Mouse (Mus musculus) adrenal gland, adult (tissue): ENCODE results near the gene Cnot2.

ENCODE experiments used
- DNase-seq, 2 experiments: peaks; one replicate each; pipeline ENCODE4 v3.0.0; 2022 to 2023; ENCODE audit warnings: low spot score in 1 of 2; ENCODE audit not compliant: inconsistent age in 2 of 2

Gene Cnot2

DNA sequence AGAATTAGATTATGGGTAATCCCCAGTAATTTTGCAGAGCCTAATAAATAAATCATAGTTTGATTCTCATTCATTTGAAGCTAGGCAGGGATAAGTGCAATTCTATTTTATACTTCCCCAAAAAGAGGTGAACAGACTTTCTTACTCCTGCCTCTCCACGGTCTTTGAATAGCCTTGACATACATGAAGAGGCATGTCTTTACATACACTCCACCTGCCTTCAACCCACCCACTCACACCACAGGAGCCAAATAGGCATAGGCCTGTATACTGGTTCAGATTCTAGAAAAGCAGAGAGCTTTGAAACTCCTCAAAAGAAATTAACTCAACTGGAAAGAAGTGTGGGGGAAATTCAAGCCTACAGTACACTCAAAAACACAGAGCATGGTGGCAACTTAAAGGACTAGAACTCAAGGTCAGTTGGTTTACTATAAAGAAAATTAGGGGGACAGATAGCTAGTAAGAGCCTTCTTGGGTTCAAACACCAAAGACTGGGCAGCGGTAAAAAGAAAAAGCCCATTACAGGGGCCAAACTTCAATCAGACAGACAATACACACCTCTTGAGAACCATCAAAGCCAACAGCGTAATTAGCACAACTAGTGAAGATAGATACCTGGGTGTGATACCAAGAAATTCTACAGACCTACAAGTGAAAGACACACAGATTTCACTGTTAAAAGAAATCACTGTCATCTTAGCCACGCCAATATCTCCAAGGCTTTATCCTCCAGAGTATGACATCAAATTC, 18.4 kb downstream of the Cnot2 start:
- no peak for DNase-seq

DNA sequence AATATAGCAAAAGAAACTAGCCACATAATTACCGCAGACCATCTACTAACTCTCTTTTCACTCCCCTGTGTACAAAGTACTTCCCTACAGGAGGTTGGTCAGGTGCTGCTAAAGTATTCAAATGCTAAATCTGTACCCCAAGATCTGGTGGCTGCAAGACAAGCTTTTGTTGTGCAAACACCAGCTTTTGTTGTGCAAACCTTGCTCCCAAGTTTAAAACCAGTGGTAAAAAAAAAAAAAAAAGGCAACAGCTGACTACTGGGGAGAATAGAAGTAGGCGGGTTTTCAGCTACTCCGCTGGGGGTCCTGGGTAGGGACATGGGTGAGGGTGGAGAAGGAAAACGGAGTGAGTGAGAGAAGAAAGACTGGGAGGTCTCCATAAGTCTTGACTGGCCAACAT, 19.1 kb downstream of the Cnot2 start:
- DNase-seq: no peak

DNA sequence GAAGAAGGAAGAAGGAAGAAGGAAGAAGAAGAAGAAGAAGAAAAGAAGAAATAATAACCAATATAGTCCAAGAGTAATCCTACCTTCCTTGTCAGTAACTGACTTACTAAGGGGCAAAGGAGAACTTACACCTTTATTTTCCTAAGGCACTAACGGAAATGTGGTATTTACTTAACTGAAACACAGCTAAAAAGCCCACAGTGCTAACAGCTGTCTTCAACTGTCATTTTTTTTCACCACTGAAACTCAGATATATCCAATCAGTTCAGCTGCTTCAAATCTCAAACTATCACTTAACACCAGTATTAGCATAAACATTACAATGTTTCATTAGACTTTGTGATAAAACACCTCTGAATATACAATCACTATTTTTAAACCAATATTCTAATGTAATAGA, 22.1 kb downstream of the Cnot2 start:
- no peak for DNase-seq

DNA sequence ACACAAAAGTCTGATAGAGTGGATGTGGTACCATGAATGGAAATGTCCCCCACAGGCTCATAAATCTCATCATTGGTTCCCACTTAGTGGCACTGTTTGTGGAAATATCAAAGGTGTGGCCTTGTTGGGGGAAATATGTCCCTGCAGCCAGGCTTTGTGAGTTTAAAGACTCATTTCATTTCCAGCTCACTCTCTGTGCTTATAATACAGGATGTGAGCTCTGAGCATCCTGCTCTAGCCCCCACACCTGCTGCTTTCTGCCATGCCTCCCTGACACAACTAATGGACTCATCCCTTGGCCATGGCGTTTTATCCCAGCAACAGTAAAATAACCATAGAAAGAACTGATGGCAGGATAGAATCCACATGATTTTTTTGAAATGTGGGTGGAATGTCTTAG, 24.1 kb downstream of the Cnot2 start:
- DNase-seq: no peak

DNA sequence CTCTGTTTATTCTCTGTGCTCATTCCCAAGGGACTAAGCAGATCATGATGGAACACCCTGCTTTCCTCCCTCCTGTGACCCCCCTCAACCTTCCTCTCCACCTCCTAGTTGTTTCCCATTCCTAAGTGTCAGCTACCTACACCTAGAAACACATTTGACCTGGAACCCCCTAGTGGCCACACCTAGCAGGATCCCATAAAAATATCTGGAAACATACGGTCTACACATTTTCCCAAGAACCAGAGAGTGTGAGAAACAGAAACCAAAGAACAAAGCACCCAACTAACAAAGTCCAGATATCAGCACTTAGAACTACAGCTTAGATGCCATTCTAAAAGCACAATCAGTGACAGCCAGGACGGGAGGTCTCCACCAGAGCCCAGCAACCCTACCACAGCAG, 26.9 kb downstream of the Cnot2 start:
- DNase-seq: no peak

DNA sequence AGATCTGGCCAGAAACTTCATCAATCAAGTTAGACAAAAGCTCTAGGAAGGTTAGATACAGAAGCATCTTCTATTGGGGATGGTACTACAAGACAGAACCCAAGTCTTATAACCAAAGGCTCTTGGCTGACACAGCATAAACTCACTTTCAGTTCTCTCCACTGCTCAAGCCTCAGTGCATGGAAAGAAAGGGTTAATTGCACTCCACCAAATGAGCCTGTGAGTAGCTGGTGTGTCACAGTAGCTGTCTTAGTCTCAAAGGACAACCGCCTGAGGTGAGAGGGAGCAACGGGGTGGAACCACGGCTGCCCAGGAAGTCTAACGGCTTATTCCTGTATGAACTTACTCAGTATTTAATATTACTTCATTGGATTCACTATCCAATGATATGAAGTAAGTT, 33.4 kb downstream of the Cnot2 start:
- no peak for DNase-seq

DNA sequence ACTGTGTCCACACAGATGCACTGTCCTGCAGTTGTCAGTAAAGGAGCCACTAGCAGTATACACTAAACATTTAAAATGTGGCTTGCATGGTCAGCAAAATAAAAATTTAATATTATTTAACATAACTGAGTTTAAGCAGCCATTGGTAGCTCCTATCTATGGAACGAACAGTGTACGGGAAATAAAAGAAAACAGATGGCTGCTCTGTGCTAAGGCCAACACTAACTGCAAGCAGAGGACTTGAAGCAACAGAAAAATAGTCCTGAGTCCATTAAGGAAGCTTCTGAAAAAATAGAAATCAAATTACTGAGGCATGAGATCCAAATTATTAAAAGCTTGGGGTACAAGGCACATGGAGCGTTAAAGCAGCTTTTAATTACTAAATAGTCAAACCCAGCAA, 35.1 kb downstream of the Cnot2 start:
- no peak for DNase-seq

DNA sequence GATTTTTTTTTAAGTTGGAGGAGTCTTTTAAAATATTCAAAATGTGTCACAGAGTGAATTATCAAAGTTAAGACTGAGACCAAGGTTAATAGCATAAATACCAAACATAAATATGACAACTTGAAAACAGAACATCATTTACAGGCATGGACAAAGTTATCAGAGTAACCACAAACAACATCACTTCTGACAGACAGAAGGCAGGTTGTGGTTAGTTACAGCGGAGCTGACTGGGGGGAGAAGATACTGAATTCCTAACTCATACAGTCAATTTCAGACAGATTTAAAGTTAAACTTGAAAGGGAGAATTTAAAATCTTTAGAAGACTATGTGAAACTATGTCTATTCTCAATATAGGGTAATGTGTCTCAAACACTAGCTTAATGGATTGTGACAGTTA, 38.2 kb downstream of the Cnot2 start:
- no peak for DNase-seq

DNA sequence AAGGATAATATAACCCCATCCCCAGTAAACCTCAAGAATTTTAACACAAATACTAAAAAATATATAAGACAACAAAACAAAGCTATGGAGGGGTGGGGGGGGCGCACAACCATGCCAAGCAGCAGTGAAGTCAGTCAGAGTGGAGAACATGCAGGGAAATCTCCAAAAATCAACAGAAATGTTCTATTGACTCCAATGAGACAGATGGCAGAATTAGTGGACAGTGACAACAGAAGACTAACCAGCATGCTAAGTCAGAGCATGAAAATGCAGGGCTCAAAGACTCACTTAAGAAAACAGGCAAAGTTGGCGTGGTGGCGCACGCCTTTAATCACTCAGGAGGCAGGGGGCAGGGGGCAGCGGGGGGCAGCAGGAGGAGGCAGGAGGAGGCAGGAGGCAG, 40.6 kb downstream of the Cnot2 start:
- DNase-seq: no peak

DNA sequence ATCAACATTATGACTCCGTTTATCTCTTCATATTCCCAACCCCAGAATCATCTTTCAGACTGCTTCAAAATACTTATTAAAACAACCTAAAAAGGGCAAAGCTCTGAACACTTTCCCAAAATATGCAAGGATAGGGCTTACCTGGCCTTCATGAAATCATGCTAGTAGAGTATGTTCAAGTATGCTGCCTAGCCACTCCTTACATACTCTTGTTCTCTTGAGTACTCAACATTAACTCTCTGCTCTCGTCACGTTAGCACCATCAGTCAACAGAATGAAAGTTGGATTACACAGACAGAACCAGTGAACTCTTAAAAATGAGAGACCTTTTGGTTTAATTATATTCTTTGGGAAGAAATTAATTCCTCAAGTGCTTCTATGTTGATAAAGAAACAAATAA, 43.8 kb downstream of the Cnot2 start:
- DNase-seq: no peak

DNA sequence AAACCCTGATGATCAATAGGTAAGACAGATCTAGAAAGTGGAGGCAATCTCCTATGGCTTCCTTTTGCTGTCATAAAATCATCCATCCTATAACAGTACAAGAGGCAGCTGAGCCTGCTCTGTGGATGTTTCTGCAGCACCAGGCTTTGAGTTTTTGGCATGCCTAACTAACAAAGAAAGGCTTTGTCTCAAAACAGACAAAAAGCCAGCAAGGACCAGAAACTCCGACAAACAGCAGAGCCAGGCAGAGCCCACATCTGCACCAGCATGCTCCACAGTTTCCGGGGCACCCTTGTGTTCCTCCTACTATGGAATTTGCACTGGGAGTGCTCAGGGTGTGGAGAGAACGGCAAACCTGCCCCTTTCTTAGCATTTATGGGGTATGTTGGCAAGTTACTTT, 47.0 kb downstream of the Cnot2 start:
- DNase-seq: no peak

DNA sequence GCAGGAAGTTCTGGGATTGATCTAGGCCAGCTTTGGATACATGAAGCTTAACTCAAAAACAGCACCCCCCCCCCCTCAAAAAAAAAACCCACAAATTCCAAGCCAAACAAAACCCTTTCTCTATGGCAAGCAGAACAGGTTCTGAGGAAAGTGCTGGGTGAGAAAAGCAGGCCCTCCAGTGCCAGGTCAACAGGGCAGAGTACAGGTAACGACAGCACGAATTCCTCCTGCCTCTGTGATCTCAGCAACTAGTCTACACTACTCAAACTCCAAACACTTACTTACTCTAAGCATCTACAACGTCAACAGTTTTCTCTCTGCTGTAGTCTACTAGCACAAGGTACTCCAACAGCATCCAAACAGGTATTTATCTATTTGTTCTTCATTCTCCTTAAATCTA, 48.8 kb downstream of the Cnot2 start:
- DNase-seq: no peak

DNA sequence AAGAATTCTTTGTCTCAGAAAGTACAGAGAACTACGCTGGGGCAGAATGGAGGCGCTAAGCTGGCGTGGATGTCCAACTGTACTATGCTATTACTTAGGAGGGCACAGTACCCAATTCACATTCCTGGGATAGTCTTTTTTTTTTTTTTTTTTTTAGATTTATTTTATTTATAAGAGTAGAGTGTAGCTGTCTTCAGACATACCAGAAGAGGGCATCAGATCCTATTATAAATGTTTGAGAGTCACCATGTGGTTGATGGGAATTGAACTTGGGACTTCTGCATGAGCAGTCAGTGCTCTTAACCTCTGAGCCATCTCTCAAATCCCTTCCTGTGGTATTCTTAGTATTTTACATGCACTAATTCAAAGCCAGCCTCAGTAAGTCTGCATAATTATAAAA, 50.2 kb downstream of the Cnot2 start:
- DNase-seq: no peak

DNA sequence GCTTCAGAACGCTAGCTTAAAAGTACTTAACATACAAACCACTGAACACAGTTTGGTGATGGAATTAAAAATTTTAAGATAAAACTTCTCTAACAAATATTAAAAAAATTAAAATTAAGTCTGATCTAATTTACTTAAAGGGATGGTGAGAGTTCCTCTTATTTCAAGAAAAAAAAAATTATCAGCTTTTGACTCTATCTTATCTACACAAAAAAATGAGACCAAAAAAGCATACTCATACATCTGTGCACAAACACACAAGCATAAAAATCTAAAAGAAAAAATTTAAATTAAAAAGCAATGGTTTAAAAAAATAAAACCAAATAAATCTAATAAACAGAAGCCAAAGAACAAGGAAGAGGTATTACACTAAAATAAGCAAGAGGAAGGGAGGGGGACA, 61.7 kb downstream of the Cnot2 start:
- no peak for DNase-seq

DNA sequence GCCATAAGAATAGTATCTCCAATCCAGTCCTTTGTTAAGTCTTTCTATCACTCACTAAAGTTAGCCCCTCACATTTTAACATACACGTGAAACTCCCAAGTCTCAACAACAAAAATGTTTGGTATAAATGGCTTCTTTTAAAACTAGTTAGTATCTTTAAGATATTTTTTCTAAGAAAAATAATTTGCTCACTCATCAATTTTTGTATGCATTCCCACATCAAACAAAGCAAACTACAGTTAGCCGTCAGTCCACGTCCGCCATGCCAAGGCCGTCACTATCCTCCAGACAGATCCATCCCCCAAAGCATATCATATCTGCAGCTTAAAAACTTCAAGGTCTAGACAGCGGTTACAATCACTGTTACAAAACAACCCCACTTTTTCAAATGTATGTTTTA, 65.7 kb downstream of the Cnot2 start:
- DNase-seq: no peak

DNA sequence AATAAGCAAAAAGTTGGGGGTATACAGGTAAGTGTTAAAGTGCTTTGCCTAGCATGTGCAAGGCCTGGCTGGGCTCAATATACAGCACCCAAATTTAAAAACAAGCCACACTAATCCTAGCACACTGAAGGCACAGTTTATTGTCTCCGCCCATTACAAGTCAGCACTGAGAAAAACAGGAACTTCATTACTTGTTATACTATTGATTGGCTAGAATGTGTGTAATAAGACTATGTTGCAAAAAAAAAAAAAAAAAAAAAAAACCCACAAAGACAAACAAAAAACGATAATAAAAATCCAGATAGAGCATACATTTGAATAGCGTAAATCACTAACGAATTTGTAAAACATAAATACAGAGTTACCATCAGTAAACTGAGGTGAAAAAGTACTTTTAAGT, 66.2 kb downstream of the Cnot2 start:
- no peak for DNase-seq

DNA sequence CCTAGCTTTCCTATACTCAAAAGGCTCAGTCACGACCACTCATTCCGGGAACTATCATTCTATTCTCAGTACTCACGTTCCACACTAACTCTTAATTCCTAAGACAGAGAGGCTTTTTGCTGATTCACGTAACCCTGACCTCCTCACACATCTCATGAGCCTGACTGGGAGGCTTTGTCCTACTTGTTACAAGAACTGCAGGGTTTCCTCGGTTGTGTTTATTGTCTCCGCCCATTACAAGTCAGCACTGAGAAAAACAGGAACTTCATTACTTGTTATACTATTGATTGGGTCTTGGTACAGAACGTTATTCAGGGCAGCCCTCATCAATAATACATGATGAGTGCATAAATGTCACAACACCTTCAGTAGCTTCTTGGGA, 68.1 kb downstream of the Cnot2 start:
- peak; percentile 25 to 76 for DNase-seq

DNA sequence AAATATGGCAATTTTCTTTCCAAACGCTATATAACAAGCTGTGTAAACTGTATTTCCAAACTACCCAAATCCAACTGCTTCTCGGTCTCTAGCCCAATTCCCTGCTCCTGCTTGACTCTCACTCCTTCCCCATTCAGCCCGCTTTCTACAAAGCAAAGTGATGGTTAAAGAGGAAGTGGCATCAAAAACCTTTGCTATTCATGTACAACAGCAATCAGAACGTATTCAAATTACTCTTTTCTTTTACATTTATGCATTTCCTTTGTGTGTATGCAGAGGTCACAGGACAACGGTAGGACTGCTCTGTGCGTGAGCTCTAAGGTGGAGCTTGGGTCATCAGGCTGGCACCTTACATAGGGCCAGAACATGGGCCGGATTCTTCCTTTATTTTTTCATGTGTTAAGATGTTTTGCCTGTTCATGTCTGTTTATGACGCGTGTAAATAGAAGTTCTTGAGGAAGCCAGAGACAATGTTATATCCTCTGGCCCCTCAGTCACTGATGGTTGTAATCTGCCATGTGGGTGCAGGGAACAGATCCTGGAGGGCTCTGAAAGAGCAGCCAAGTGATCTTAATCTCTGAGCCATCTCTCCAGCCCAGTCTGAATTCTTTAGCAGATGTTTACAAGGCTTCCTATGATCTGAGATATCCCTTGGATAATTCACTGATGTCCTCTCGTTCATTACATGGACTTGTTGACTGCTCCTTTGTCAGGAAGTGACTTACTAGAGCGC, 68.6 kb downstream of the Cnot2 start:
- DNase-seq: no peak

DNA sequence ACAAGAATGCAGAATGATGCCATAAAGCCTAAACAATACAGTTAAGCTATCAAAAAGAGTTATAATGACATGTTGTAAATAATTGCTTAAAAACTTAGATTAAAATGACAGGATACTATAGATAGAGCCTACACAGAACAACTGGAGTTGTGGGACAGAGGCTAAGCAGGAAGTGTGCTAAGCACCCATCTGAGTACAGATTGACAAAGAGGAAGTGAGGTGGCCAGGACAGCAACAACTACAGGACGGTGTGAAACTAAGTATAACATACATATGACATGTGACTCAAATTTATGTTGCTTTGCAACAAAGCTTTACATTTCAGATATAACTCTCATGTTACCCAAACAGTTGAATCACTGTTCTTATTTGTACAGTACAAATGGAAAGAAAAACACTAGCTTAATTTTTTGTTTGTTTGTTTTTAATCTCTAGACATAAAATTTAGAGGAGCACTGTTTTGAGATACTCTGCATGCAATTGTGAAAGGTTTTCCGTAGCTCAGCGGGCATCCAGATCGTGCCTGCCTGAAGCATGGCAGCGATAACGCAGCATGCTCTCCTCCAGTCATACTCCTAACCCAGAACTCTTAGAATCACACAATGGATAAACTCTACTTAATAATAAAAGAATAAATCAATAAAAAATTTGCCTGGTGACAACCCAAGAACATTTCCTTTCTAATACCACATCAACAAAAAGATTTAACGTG, 75.9 kb downstream of the Cnot2 start:
- DNase-seq: no peak

DNA sequence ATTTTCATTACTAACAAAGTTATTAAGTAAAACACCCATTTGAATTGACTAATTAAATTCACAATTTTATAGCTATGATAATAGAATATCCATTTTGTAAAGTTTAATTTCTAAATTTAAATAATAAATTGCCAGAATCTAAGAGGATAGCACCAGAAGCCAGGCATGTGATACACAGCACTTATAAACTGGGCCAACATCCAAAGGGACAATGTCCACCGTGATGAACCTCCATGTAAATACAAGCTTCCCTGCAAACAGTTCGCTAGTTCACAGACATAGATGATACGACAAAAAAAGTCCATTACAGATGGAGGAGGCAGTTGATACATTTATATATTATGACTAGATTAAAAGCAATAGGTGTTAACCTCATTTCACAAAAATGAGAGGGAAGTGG, 88.5 kb downstream of the Cnot2 start:
- DNase-seq: no peak

DNA sequence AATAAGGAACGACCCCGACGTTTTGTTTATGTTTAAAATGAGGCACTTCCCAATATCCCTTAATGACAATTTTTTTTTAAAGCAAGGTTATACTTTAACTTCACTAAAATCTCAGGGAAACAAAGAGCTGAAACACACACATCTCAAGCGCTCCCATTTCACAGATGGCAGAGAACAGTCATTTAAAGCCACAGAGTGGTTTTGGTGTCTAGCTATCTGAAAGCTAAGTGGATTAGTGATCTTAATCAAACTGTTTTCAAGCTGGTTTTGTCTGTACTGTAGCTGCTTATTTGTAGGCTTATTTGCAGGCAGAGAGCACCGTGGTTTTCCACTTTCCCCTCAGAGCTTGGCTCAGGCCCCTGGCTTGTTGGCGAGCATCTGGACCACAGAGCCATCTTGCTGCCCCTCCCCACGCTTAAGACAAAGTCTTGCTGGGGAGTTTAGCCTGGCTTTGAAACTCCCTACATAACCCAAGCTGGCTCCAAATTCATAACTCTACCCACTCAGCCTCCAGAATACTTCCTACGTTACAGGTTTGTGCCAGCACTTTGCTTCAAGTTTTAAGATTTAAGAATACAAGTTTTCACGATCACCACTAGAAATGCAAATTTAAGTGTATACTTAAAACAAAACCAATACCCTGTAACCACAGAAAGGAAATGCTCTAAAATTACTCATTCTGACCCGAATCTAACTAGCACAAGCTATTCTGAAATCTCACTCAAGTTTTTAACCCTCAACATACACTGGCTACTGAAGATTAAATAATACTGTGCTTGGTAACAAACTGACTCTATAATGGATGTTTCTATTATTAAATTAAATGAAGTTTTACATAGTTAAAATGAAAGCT, 94.2 kb downstream of the Cnot2 start:
- DNase-seq: no peak
